Mouse (Mus musculus) left cerebral cortex, adult 11 months (tissue): Measurements from ENCODE around the gene Scmh1.

ENCODE experiments used
- DNase-seq: peaks from one replicate; pipeline ENCODE4 v3.0.0; 2022; ENCODE audit warnings: low spot score

Gene Scmh1

DNA sequence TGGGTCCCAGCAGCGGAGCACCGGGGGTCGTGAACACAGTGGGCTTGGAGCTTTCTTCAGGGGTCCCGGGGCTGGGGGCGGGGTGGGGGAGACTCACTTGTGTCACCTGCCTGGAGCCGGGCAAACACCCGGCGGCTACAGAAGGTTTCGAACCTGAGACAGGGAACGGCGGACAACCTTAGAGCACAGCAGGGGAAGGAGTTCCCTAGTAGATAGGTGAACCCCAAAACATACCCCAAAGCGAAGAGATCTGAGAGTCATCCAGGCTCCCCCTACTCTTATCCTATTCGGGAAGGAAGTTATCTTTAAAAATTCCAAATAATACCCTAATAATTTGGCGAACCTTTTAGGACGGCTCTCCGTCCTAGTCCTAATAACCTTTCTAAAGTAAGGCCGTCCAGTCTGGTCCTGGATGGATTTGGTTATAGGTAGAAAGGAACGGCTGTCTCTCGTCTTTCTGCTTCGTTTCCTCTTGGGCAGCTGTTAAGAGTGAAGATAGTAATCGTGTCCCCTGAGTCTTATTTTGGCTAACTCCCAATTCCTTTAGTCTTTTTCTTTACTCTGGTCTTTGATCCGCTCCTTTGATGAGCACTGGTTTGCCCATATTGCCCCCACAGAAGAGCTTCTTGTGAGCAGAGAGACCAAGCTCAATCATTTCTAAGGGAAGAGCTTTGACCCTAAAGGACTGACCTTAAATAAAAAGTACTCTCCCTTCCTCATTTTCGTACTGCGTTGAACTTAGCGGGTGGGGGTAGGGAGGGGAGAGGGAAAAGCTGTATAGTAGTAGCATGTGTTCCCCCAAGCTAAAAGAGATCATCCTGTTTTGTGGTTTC is 941 bp downstream of the Scmh1 start:
- DNase-seq: no peak

DNA sequence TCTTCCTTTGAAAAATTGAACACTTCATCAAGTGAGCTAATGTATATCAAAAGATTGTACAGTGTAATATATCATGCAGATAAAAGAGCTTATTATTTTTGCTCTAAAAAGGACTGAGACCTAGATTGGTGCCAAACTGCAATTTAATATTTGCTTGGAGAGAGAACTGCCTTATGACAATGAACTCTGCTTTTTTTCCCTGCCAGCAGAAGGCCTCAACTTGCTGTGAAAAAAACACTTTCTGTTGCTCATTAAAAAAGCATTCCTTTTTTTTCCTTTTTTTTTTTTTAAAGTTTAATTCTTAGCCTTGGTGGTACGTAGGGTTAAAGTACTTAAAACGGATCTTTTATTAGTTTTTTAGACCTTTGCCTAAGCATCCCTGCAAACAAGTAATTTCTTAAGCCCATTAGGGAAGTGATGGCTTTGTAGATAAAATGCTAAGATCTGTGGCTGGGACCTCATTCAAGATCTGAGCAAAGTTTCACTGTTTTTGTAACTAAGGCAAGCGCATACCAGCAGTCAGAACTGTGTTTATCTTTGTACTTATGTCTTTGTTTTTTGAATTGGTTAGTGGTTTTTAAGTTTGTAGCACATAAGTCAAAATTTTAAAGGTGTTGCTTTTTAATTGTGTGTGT is 1.7 kb downstream of the Scmh1 start:
- DNase-seq: no peak

GRCm38 (mm10) chr4:120418053-120418452 is 13.0 kb downstream of the Scmh1 start:
- no peak for DNase-seq

GRCm38 (mm10) chr4:120420193-120420592 is 15.1 kb downstream of the Scmh1 start:
- no peak for DNase-seq

- DNase-seq: no peak
Measured at GRCm38 (mm10) chr4:120420685-120421084, 15.6 kb downstream of the Scmh1 start.

DNA sequence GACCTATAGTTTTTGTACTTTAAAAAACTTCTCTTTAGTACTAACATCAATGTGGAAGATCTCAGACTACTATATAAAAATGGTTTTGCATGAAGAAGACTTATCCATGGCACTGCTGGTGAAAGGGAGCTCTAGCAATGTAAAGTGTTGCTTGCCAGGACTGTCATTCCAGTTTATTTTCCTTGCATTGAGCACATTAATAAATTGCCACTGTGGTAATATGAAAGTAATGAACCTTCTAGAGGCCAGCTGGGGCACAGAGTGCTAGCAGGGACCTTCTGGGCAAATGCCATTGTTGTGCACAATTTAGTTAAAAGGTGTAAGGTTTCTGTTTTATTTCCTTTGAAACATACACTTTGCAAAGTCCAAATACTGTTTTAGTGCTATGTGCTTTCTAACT is 25.5 kb downstream of the Scmh1 start:
- no peak for DNase-seq

GRCm38 (mm10) chr4:120432599-120433373 is 27.7 kb downstream of the Scmh1 start:
- no peak for DNase-seq

- DNase-seq: no peak
Measured at GRCm38 (mm10) chr4:120461741-120462140, 56.7 kb downstream of the Scmh1 start.

- no peak for DNase-seq
Measured at GRCm38 (mm10) chr4:120472946-120473345, 67.9 kb downstream of the Scmh1 start.

DNA sequence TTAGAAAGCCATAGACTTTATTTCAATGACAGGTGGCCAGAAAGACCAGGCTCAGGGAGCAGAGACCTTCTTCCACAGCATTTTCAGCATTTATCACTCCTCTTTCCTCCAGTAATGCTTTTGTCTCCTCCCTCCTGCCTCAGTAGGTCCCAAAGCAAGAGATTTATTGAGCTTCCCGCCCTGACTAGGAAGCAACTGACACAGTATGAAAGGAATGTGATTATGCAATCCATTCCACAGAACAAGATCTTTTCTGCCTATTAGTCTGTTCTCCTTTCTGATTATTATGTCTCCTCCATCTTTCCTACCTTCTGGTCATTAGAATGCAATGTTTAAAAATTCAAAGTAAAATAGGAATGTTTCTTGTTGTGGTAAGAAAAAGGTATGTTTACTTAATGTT is 82.6 kb downstream of the Scmh1 start:
- DNase-seq: no peak

- no peak for DNase-seq
Measured at GRCm38 (mm10) chr4:120506955-120507354, 101.9 kb downstream of the Scmh1 start.

DNA sequence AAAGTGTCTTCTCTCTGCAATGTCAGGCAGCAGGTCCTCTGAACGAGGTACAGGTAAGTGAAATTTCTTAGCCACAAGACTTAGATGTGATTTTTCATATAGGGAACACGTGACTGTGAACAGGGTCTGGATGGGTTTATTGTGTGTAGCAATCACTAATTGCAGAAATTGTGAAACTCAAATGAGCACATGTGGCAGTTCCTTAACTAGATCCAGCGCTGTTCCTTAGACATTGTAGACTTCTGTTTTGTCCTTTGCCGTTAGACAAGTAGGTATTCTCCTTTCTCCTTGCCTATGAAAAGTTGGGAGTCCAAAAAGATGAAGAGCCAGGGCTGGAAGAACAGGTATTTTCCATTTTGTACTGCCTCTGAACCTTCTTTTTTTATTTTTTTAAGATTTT is 106.1 kb downstream of the Scmh1 start:
- DNase-seq: no peak

DNA sequence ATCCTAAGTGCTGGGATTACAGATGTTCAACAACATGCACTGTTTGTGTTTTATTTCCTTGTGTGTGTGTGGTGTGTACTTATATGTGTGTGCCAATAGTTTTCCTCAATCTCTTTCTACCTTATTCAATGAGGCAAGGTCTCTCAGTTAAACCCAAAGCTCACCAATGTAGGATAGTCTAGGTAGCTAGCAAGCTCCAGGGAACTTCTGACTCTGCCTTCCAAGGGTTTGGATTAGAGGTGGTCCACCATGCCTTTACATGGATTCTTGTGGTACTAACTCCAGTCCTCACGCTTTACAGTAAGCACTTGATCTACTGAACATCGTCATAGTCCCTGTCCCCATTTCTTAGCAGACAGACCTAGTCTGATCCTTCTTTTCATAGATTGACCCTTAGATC is 109.3 kb downstream of the Scmh1 start:
- no peak for DNase-seq

DNA sequence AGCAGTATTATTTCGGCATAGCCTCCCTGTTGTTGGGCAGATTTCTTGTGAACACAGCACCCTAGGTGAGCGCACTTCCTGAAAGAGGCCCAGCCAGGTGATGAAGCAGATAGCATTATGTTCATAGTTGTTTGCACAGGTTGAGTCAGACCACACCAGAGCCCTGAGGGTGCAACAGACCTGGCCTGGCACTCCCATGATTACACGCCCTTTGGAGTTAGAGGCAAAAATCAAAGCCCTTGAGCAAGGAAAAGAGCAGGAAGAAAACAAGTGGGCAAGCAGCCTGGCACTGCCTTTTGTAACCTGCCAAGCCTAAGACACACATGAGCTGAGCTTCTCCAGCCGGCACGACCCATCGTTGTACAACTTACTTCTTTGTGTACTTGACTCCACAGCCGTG is 111.4 kb downstream of the Scmh1 start:
- DNase-seq: no peak

DNA sequence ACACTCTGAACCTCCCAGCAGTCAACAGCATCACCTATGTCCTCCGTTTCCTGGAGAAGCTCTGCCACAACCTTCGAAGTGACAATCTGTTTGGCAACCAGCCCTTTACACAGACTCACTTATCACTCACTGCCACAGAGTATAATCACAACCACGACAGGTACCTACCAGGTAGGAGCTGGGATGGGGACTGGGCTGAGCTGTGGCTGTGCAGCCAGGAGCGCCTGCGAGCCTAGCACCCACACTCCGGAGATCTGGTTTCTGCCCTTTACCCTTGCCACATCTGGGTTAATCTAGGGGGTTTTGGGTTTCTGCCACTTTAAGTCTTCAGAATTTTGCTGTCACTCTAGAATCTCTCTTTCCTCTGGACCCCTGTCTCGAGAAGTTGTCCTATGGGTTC is 111.8 kb downstream of the Scmh1 start:
- DNase-seq: no peak

GRCm38 (mm10) chr4:120517335-120517734 is 112.3 kb downstream of the Scmh1 start:
- no peak for DNase-seq

GRCm38 (mm10) chr4:120521761-120522160 is 116.7 kb downstream of the Scmh1 start:
- no peak for DNase-seq

GRCm38 (mm10) chr4:120522351-120522750 is 117.3 kb downstream of the Scmh1 start:
- no peak for DNase-seq

- no peak for DNase-seq
Measured at GRCm38 (mm10) chr4:120523092-120523491, 118.0 kb downstream of the Scmh1 start.

- DNase-seq: no peak
Measured at GRCm38 (mm10) chr4:120528171-120528570, 123.1 kb downstream of the Scmh1 start.

GRCm38 (mm10) chr4:120531986-120532385 is 126.9 kb downstream of the Scmh1 start, which contains the start of gene Slfnl1:
TSS of gene Slfnl1 (plus strand) at chr4:120532231.
- no peak for DNase-seq

- no peak for DNase-seq
Measured at GRCm38 (mm10) chr4:120538664-120539063, 133.6 kb downstream of the Scmh1 start.

- no peak for DNase-seq
Measured at GRCm38 (mm10) chr4:120544896-120545295, 139.8 kb downstream of the Scmh1 start.
